Mouse (Mus musculus) forebrain, embryonic 10.5 days (tissue): ENCODE measurements around the gene Gpr174. TPM values are rescaled to one million over a fixed set of nuclear protein-coding genes. Genes with fewer than 3 reads are reported as not detected.
"Not testable (repeated sequence)": the region's sequence is repeated elsewhere in the genome, so short reads cannot be mapped to it uniquely, and the experiment has no call there.

Experiments used
- DNase-seq: peaks from one replicate; pipeline ENCODE4 v3.0.0-alpha.2; 2017; ENCODE audit warnings: low spot score; ENCODE audit errors: extremely low spot score
- H3K27ac ChIP-seq: fragments of 300-500 bp; sonication (generic); 2 replicates; pipeline ENCODE4 v1.5.1; 2016; ENCODE audit warnings: mild to moderate bottlenecking
- H3K27me3 ChIP-seq: fragments of 300-500 bp; sonication (generic); 2 replicates; pipeline ENCODE4 v1.6.1; 2016; ENCODE audit warnings: mild to moderate bottlenecking; ENCODE audit not compliant: poor library complexity, severe bottlenecking
- H3K36me3 ChIP-seq: fragments of 300-500 bp; sonication (generic); replicated peaks from 2 replicates; pipeline ENCODE4 v1.6.1; 2016; ENCODE audit warnings: mild to moderate bottlenecking, moderate library complexity
- H3K4me1 ChIP-seq: fragments of 300-500 bp; sonication (generic); 2 replicates; pipeline ENCODE4 v1.6.1; 2016
- H3K4me3 ChIP-seq: fragments of 300-500 bp; sonication (generic); 2 replicates; pipeline ENCODE4 v1.5.1; 2016; ENCODE audit warnings: mild to moderate bottlenecking, moderate library complexity
- H3K9me3 ChIP-seq: fragments of 300-500 bp; sonication (generic); 2 replicates; pipeline ENCODE4 v1.6.1; 2016; ENCODE audit warnings: mild to moderate bottlenecking, moderate library complexity
- WGBS: fragments of 180-500 bp; shearing (Covaris S2); methylation state at CpG from one replicate; pipeline ENCODE4 v1.1.7; 2016; 5-methylcytosine and 5-hydroxymethylcytosine counted together
- polyA plus RNA-seq: library from polyadenylated mRNA; unstranded; fragments of >200 nt; fragmentation: Nextera tagmentation; extraction: Ambion mirVana; gene quantifications from 2 replicates; pipeline ENCODE4 v1.2.1, GENCODE M21; 2016

The Gpr174 gene
- polyA plus RNA-seq = not detected in 2 replicates

GRCm38 (mm10) chrX:107255486-107256227 is at the start of gene Gpr174:
TSS of gene Gpr174 (plus strand) at chrX:107255878.
- H3K4me3 ChIP-seq = no peak within 1 kb of the TSS
- no peaks in the 10 kb centered on the region for H3K36me3 ChIP-seq
- H3K4me1 ChIP-seq = no peaks in the 10 kb centered on the region
- no peak within 1 kb of the TSS for H3K27ac ChIP-seq
- no peak for DNase-seq
- no peaks in the 10 kb centered on the region for H3K9me3 ChIP-seq
- WGBS = 67% methylated on average over 2 of the region's 2 CpGs
- H3K27me3 ChIP-seq = peaks cover 46% of the 10 kb centered on the region

- Histone ChIP-seq H3K4me3 (no peak overlapping the region), H3K27me3 (peaks cover 3% of the 10 kb centered on the region; the same call in 1 of the 2 replicates), H3K9me3 (no peaks in the 10 kb centered on the region), H3K4me1 (no peaks in the 10 kb centered on the region), H3K27ac (no peak overlapping the region), H3K36me3 (no peaks in the 10 kb centered on the region)
- no peak for DNase-seq
- 80% methylated on average over 2 of the region's 2 CpGs for WGBS
These were observed 38.0 kb upstream of the Gpr174 start for GRCm38 (mm10) chrX:107217577-107218090.

- H3K4me3 ChIP-seq = no peak overlapping the region
- H3K27me3 ChIP-seq = peaks cover 3% of the 10 kb centered on the region; the same call in 1 of the 2 replicates
- WGBS = 60% methylated on average over 1 of the region's 1 CpGs
- H3K27ac ChIP-seq = no peak overlapping the region
- no peak for DNase-seq
- no peaks in the 10 kb centered on the region for H3K9me3 ChIP-seq
- no peaks in the 10 kb centered on the region for H3K36me3 ChIP-seq
- no peaks in the 10 kb centered on the region for H3K4me1 ChIP-seq
These were observed 30.8 kb upstream of the Gpr174 start for GRCm38 (mm10) chrX:107224846-107225245.

DNA sequence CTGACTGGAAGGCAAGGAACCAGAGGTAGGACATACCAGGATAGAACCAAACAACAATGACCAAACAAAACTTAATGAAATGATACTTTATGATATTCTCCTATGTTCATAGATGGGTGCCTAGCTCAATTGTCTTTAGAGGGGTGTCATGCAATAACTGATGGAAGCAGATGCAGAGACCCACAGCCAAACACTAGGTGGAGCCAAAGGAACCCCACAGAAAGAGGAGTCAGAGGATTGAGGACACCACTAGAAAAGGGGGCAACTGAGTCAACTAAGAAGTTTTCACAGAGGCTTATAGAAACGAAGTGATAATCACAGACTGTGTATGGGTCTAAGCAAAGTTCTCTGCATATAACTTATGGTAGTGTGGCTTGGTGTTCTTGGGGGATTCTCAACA is 24.5 kb upstream of the Gpr174 start:
- Histone ChIP-seq H3K9me3 (no peaks in the 10 kb centered on the region), H3K4me3 (no peak overlapping the region), H3K27ac (no peak overlapping the region), H3K36me3 (no peaks in the 10 kb centered on the region), H3K27me3 (no peaks in the 10 kb centered on the region), H3K4me1 (no peaks in the 10 kb centered on the region)
- WGBS = 47% methylated on average over 1 of the region's 1 CpGs
- no peak for DNase-seq

DNA sequence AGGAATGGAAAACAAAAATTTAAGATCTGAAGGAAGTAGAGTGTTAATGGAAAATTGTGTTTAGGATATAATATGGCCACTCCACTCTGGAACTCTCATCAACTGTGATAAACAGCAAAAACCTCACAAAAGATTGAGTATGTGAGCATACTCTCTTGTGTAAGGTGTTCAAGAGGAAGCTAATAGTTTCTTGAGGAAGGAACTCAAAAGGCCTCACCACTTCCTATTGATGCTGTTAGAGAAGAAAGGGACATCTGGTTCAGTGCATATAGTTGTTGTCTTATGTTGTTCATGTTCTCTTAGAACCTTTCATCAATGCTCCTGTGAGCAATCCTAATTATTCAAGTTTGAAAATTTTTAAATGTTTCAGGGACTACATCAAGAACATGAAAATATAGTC is 21.0 kb upstream of the Gpr174 start:
- Histone ChIP-seq H3K36me3 (no peaks in the 10 kb centered on the region), H3K9me3 (no peaks in the 10 kb centered on the region), H3K27ac (no peak overlapping the region), H3K27me3 (no peaks in the 10 kb centered on the region), H3K4me3 (no peak overlapping the region), H3K4me1 (no peaks in the 10 kb centered on the region)
- DNase-seq = no peak

GRCm38 (mm10) chrX:107236461-107236860 is 19.2 kb upstream of the Gpr174 start:
- 86% methylated on average over 1 of the region's 1 CpGs for WGBS
- H3K27me3 ChIP-seq = no peaks in the 10 kb centered on the region
- no peaks in the 10 kb centered on the region for H3K4me1 ChIP-seq
- no peak overlapping the region for H3K27ac ChIP-seq
- no peak overlapping the region for H3K4me3 ChIP-seq
- no peaks in the 10 kb centered on the region for H3K36me3 ChIP-seq
- no peak for DNase-seq
- H3K9me3 ChIP-seq = no peaks in the 10 kb centered on the region

DNA sequence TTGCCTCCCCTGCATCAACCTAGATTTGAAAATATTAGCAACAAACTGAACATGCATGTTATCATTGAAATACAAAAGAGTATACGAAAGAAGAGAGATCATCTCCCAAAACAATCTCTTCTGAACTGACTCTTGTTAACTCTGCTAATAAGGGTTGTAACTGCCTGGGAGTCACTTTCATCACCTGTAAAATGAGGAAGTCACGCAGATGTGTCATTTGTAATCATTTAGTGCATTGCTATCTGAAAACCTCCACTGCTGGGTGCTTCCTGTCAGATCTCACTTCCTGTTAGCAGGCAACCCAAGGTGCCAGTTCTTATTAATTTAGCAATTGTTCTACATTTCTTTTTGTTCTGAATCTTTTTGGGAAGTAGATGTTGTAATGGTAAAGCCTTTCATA is 5.3 kb upstream of the Gpr174 start:
- Histone ChIP-seq H3K4me1 (no peaks in the 10 kb centered on the region), H3K9me3 (no peaks in the 10 kb centered on the region), H3K27me3 (peaks cover 35% of the 10 kb centered on the region), H3K36me3 (no peaks in the 10 kb centered on the region), H3K4me3 (no peak overlapping the region), H3K27ac (no peak overlapping the region)
- WGBS = 90% methylated on average over 2 of the region's 2 CpGs
- DNase-seq = no peak

GRCm38 (mm10) chrX:107264619-107265018 is 8.9 kb downstream of the Gpr174 start:
- 60% methylated on average over 1 of the region's 1 CpGs for WGBS
- no peak for DNase-seq
- Histone ChIP-seq H3K9me3 (no peaks in the 10 kb centered on the region), H3K4me3 (no peak overlapping the region), H3K27ac (no peak overlapping the region), H3K27me3 (peaks cover 21% of the 10 kb centered on the region), H3K4me1 (no peaks in the 10 kb centered on the region), H3K36me3 (no peaks in the 10 kb centered on the region)

DNA sequence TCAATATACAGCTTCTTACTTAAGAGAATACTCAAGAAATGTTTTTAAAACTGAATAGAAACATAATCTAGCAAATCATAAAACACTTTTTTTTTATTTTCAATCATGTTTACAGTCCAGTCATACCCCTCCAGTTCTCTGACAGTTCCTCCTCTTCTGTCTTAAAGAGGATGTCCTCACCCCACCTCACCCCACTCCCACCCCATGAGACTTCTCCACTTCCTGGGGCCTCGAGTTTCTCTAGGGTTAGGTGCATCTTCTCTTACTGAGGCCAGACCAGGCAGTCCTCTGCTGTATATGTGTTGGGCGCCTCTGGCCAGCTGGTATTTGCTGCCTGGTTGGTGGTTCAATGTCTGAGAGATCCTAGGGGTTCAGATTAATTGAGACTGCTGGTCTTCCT is 21.9 kb downstream of the Gpr174 start:
- H3K9me3 ChIP-seq = no peaks in the 10 kb centered on the region
- no peak for DNase-seq
- no peaks in the 10 kb centered on the region for H3K36me3 ChIP-seq
- WGBS = 77% methylated on average over 2 of the region's 2 CpGs
- no peak overlapping the region for H3K27ac ChIP-seq
- H3K4me1 ChIP-seq = no peaks in the 10 kb centered on the region
- peaks cover 9% of the 10 kb centered on the region; the same call in 1 of the 2 replicates for H3K27me3 ChIP-seq
- H3K4me3 ChIP-seq = no peak overlapping the region

DNA sequence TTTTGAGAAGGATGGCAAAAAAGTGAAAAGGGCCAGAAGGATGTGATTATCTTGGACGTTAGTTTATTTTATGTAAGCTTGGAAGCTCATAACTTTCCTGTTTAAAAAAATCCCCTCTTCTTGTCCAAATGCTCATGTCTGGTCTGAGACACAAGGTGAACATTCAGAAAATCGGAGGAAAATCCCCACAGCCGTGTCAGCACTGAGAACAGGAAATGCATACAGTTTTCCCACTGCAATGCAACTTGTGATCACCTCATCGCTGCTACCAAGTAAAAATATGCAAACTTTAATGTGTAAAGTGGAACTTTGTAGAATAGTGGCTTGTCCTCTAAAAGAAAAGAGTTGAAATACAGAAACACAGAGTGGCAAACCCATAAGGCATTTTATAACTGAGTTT is 28.5 kb downstream of the Gpr174 start:
- Histone ChIP-seq H3K9me3 (no peaks in the 10 kb centered on the region), H3K36me3 (no peaks in the 10 kb centered on the region), H3K4me1 (no peaks in the 10 kb centered on the region), H3K27ac (no peak overlapping the region), H3K4me3 (no peak overlapping the region), H3K27me3 (peaks cover 26% of the 10 kb centered on the region)
- 80% methylated on average over 4 of the region's 4 CpGs for WGBS
- no peak for DNase-seq

DNA sequence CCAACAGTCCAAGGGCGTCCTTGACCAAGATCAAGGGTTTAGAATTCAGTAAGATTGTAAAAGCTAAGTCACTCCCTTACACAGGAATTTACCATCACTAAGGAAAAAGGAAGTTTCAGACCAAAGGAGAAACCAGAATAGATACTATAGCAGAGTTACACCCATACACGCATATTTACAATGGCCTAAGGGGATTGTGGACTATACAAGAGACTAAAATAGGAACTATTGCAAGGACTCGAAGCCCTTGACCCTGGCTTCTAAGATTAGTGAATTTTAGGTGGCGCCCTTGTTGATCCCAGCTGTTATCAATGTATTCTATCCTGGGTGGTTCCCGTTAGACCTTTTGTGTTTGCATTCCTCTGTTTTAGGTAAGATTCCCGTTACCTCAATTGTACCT is 42.2 kb downstream of the Gpr174 start:
- H3K27me3 ChIP-seq, H3K4me1 ChIP-seq, H3K36me3 ChIP-seq, H3K9me3 ChIP-seq, H3K27ac ChIP-seq, H3K4me3 ChIP-seq, DNase-seq: not testable (repeated sequence)
- 89% methylated on average over 6 of the region's 6 CpGs for WGBS

DNA sequence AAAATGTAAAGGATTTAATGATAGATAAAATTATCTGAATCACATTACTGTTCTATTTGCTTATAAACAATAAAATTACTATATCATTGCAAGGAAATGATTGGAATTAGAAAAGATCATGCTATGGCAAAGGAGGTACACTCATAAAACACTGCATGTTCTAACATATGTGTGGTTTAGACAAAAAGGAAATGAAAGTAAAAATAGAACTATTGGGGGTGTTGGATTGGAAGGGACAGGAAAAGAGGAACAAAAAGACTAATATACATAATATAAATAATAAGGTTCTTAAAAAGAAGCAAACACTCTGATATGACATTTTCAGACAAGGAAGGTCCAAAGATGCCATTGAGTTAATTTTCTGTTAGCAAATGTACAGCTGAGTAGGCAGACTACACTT is 43.1 kb downstream of the Gpr174 start:
- Histone ChIP-seq H3K36me3 (no peaks in the 10 kb centered on the region), H3K4me3 (no peak overlapping the region), H3K4me1 (no peaks in the 10 kb centered on the region)

GRCm38 (mm10) chrX:107306492-107306891 is 50.8 kb downstream of the Gpr174 start:
- DNase-seq = no peak
- Histone ChIP-seq H3K4me3 (no peak overlapping the region), H3K27me3 (no peaks in the 10 kb centered on the region; the same call in 1 of the 2 replicates)

More for the DNA sequence above, 43.1 kb downstream of the Gpr174 start:
- Histone ChIP-seq H3K9me3 (no peaks in the 10 kb centered on the region), H3K27me3 (peaks cover 7% of the 10 kb centered on the region; the same call in 1 of the 2 replicates), H3K27ac (no peak overlapping the region)
- no peak for DNase-seq

More at GRCm38 (mm10) chrX:107306492-107306891, 50.8 kb downstream of the Gpr174 start:
- Histone ChIP-seq H3K27ac (no peak overlapping the region), H3K9me3 (no peaks in the 10 kb centered on the region), H3K36me3 (no peaks in the 10 kb centered on the region), H3K4me1 (no peaks in the 10 kb centered on the region)
